Mouse (Mus musculus) heart, adult 8-10 months (tissue): ENCODE results near the gene Mllt1. TPM values are rescaled to one million over a fixed set of nuclear protein-coding genes. Genes with fewer than 3 reads are reported as not detected.

Experiments
- total RNA-seq, 4 experiments: library from RNA; stranded (reverse); gene quantifications; 2 replicates each; pipeline ENCODE4 v1.2.4; 2022

Gene Mllt1
- total RNA-seq, 4 experiments from 2014 or later: 23.3 to 26.9 (median 26.4) TPM

Other genes starting within 250 kb of the Mllt1 start
- gene Ndufa11, start 217.6 kb downstream of the Mllt1 start, total RNA-seq: 100 to 1,000 TPM; 804 to 980 (median 857) TPM
- 1 to 10 TPM; 3.2 to 7.1 (median 6.0) TPM for gene Vmac, start 217.4 kb downstream of the Mllt1 start, total RNA-seq
- 10 to 100 TPM; 22.4 to 26.7 (median 24.6) TPM for gene Nrtn, start 177.9 kb downstream of the Mllt1 start, total RNA-seq
- gene Dus3l, start 170.7 kb downstream of the Mllt1 start, total RNA-seq: 10 to 100 TPM; 15.6 to 18.5 (median 16.6) TPM
- gene Prr22, start 165.2 kb downstream of the Mllt1 start, total RNA-seq: under 1 TPM; 0.31 to 0.60 (median 0.43) TPM
- gene Rfx2, start 104.4 kb downstream of the Mllt1 start, total RNA-seq: 1 to 10 TPM; 1.6 to 3.5 (median 2.7) TPM
- gene Acsbg2, start 61.0 kb downstream of the Mllt1 start, total RNA-seq: not detected
- gene 1700061G19Rik, start 59.9 kb downstream of the Mllt1 start, total RNA-seq: not detected
- gene Acer1, start 46.7 kb upstream of the Mllt1 start, total RNA-seq: not detected
- gene Clpp, start 54.9 kb upstream of the Mllt1 start, total RNA-seq: 10 to 100 TPM; 77.9 to 82.7 (median 80.2) TPM
- 10 to 100 TPM; 68.0 to 76.3 (median 74.3) TPM for gene Alkbh7, start 61.9 kb upstream of the Mllt1 start, total RNA-seq
- gene Pspn, start 64.6 kb upstream of the Mllt1 start, total RNA-seq: not detected
- 10 to 100 TPM; 17.7 to 25.1 (median 20.6) TPM for gene Gtf2f1, start 75.9 kb upstream of the Mllt1 start, total RNA-seq
- gene Gm17949, start 76.1 kb upstream of the Mllt1 start, total RNA-seq: under 1 TPM in 2 of 4 experiments, not detected in 2; 0.37 to 0.60 TPM
- gene Khsrp, start 96.1 kb upstream of the Mllt1 start, total RNA-seq: 10 to 100 TPM; 35.0 to 47.6 (median 38.6) TPM
- not detected for gene Slc25a41, start 106.2 kb upstream of the Mllt1 start, total RNA-seq
- gene Crb3, start 123.7 kb upstream of the Mllt1 start, total RNA-seq: under 1 TPM in 2 of 4 experiments, not detected in 2; 0.23 to 0.72 TPM
- gene Slc25a23, start 124.4 kb upstream of the Mllt1 start, total RNA-seq: 10 to 100 TPM; 64.7 to 74.7 (median 70.4) TPM
- gene Dennd1c, start 143.1 kb upstream of the Mllt1 start, total RNA-seq: 1 to 10 TPM in 2 of 4 experiments, under 1 TPM in 2; 0.90 to 1.6 (median 1.2) TPM
- gene Tubb4a, start 152.4 kb upstream of the Mllt1 start, total RNA-seq: 1 to 10 TPM; 1.1 to 1.7 (median 1.4) TPM
- gene Tnfsf9, start 169.9 kb upstream of the Mllt1 start, total RNA-seq: under 1 TPM; 0.25 to 0.83 (median 0.43) TPM
- not detected for gene Cd70, start 214.4 kb upstream of the Mllt1 start, total RNA-seq